Mouse (Mus musculus): Measurements from ENCODE around the gene Mpst.

- TF ChIP-seq POLR2A (IDR thresholded peaks at IDR 0.05; ENCODE audit: low read depth, low read length), result no peak
- no peak for TF ChIP-seq CTCF (IDR thresholded peaks at IDR 0.05; ENCODE audit: borderline replicate concordance, insufficient read depth, low read length)
These were observed 3.4 kb downstream of the Mpst start for GRCm38 (mm10) chr15:78409570-78410052.
